Mouse (Mus musculus): ENCODE measurements around the gene Trit1.

- TF ChIP-seq CHD2 (IDR thresholded peaks at IDR 0.05; ENCODE audit: low read depth, low read length) (no peak), ZC3H11A (IDR thresholded peaks at IDR 0.05; ENCODE audit: borderline replicate concordance, low read depth, low read length) (no peak), MAFK (IDR thresholded peaks at IDR 0.05; ENCODE audit: insufficient read depth, low read depth, low read length) (no peak), HCFC1 (IDR thresholded peaks at IDR 0.05; ENCODE audit: borderline replicate concordance, insufficient read depth, low read length) (no peak), ZNF384 (IDR thresholded peaks at IDR 0.05; ENCODE audit: low read depth, low read length) (no peak)
Measured at GRCm38 (mm10) chr4:123054172-123054790, 37.9 kb downstream of the Trit1 start.

Data from ES-E14 (cell line).